Mouse (Mus musculus) stomach, embryonic 15.5 days (tissue): ENCODE measurements around the gene Nt5c. TPM values are rescaled to one million over a fixed set of nuclear protein-coding genes. Genes with fewer than 3 reads are reported as not detected.
A peak's percentile ranks its signal among the peaks of the same experiment; 100 is the strongest.
"Not testable (repeated sequence)": the region's sequence is repeated elsewhere in the genome, so short reads cannot be mapped to it uniquely, and the experiment has no call there.

Experiments used
- ATAC-seq: fragments of 200-750 bp; cut with Nextera tagmentation; 2 replicates; pipeline ENCODE4 v1.8.0; 2017; ENCODE audit warnings: low read depth, moderate number of reproducible peaks, moderate TSS enrichment; ENCODE audit not compliant: insufficient read depth, low FRiP score
- H3K27ac ChIP-seq: fragments of 300-500 bp; sonication (generic); 2 replicates; pipeline ENCODE4 v1.5.1; 2015; ENCODE audit warnings: mild to moderate bottlenecking, inconsistent platforms
- H3K27me3 ChIP-seq: fragments of 300-500 bp; sonication (generic); replicated peaks from 2 replicates; pipeline ENCODE4 v1.6.1; 2015; ENCODE audit warnings: inconsistent platforms
- H3K36me3 ChIP-seq: fragments of 300-500 bp; sonication (generic); 2 replicates; pipeline ENCODE4 v1.6.1; 2015; ENCODE audit warnings: inconsistent platforms
- H3K4me1 ChIP-seq: fragments of 300-500 bp; sonication (generic); 2 replicates; pipeline ENCODE4 v1.6.1; 2015; ENCODE audit warnings: inconsistent platforms
- H3K4me2 ChIP-seq: fragments of 300-500 bp; sonication (generic); 2 replicates; pipeline ENCODE4 v1.6.1; 2015; ENCODE audit warnings: mild to moderate bottlenecking, inconsistent platforms
- H3K4me3 ChIP-seq: fragments of 300-500 bp; sonication (generic); replicated peaks from 2 replicates; pipeline ENCODE4 v1.5.1; 2015; ENCODE audit warnings: inconsistent platforms
- H3K9ac ChIP-seq: fragments of 300-500 bp; sonication (generic); 2 replicates; pipeline ENCODE4 v1.6.1; 2015; ENCODE audit warnings: inconsistent platforms
- H3K9me3 ChIP-seq: fragments of 300-500 bp; sonication (generic); 2 replicates; pipeline ENCODE4 v1.6.1; 2016; ENCODE audit warnings: inconsistent platforms
- WGBS: fragments of 180-500 bp; shearing (Covaris S2); methylation state at CpG from one replicate; pipeline ENCODE4 v1.1.7; 2015; 5-methylcytosine and 5-hydroxymethylcytosine counted together
- polyA plus RNA-seq: library from polyadenylated mRNA; unstranded; fragments of >200 nt; fragmentation: Nextera tagmentation; extraction: Ambion mirVana; gene quantifications from 2 replicates; pipeline ENCODE4 v1.2.1, GENCODE M21; 2015

Gene Nt5c
- polyA plus RNA-seq, 1 experiment from 2014 or later: 123 TPM

DNA sequence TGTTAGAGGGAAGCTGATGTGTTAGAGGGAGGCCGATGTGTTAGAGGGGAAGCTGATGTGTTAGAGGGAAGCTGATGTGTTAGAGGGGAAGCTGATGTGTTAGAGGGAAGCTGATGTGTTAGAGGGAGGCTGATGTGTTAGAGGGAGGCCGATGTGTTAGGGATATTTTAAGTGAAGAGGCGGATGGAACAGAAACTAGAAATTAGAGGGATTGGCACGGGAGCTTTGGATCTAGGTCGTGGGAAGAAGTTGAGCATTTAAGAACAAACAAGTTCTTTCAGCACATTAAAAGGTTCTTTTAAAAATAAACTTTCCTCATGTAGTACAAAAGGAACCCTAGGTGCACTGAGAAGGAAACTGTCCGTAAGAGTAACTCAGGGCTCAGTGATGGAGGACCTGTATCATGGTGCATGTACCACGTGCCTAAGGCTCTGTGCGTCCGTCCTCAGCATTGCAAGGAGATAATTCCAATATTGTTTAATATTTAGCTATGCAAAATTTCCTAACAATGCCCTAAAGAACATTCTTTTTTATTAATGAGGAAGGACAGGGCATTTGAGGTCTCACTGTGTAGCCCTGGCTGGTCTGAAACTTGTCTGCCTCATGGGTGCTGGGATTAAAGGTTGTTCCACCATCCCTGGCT, 13.2 kb downstream of the Nt5c start:
- no peak for ATAC-seq
- no peak overlapping the region for H3K27ac ChIP-seq
- no peak overlapping the region for H3K4me2 ChIP-seq
- no peak overlapping the region for H3K9ac ChIP-seq
- no peaks in the 10 kb centered on the region for H3K27me3 ChIP-seq
- 81% methylated on average over 9 of the region's 9 CpGs for WGBS
- H3K9me3 ChIP-seq: no peaks in the 10 kb centered on the region
- H3K36me3 ChIP-seq: no peaks in the 10 kb centered on the region
- peaks cover 15% of the 10 kb centered on the region for H3K4me1 ChIP-seq
- no peak overlapping the region for H3K4me3 ChIP-seq

DNA sequence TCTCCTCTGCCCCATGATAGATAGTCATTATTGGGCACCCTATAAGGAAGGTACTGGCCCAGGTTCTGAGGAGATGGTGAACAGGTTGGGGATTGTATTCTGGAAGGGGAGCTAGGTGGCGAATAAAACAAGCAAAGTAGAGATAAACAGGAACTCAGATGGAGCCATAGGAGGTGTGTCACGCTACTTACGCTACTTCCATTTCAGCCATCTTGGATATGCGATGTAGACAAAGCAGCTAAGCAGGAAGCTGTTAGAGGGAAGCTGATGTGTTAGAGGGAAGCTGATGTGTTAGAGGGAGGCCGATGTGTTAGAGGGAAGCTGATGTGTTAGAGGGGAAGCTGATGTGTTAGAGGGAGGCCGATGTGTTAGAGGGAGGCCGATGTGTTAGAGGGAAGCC, 14.3 kb downstream of the Nt5c start:
- not testable (repeated sequence) for ATAC-seq, H3K27me3 ChIP-seq, H3K4me3 ChIP-seq, H3K9ac ChIP-seq, H3K27ac ChIP-seq, H3K9me3 ChIP-seq, H3K36me3 ChIP-seq
- WGBS: 77% methylated on average over 7 of the region's 7 CpGs
- Histone ChIP-seq H3K4me2 (0 out of 2 replicates have a peak overlapping the region, but pooled peaks have one; percentile 94), H3K4me1 (peaks cover 17% of the 10 kb centered on the region)

DNA sequence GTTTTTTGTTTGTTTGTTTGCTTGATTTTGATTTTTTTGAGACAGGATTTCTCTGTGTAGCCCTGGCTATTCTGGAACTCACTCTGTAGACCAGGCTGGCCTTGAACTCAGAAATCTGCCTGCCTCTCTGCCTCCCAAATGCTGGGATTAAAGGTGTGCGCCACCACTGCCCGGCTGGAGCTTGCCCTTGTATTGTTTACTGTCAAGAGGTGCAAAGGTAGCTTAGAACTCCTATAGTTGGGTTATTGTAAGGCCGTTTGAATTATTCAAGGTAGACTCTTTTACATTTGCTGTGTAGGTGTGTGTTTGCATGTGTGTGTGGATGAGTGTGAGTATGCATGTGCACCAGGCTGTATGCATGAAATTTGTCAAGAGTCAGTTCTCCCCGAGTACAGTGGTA, 15.0 kb downstream of the Nt5c start:
- peak overlapping the region; percentile 90 for H3K4me3 ChIP-seq
- ATAC-seq, H3K27me3 ChIP-seq, H3K27ac ChIP-seq, H3K36me3 ChIP-seq, H3K9ac ChIP-seq, H3K9me3 ChIP-seq: not testable (repeated sequence)
- 81% methylated on average over 4 of the region's 4 CpGs for WGBS
- H3K4me1 ChIP-seq: peaks cover 17% of the 10 kb centered on the region
- peak overlapping the region; percentile 94 for H3K4me2 ChIP-seq

DNA sequence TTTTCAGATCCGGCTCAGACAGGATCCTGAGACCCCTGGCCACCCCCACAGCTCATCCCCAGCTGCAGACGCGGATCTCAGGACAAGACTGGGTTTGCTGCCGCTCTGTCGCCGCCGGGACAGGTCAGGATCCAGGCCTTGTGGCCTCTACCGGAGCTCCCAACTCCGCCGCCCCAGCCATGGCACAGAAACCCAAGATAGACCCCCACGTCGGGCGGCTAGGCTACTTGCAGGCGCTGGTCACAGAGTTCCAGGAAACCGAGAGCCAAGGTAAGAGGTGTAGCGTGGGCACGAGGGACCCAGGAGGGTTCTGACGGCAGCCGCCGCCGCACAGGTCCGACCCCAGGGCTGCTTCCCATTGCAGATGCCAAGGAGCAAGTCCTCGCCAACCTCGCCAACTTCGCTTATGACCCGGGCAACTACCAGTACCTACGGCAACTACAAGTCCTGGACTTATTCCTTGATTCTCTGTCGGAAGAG, 15.9 kb downstream of the Nt5c start:
- Histone ChIP-seq H3K4me1 (peaks cover 17% of the 10 kb centered on the region), H3K4me3 (peak overlapping the region; percentile 90), H3K27ac (peak overlapping the region; percentile 44; the same call in 1 of the 2 replicates), H3K4me2 (peak overlapping the region; percentile 94), H3K9ac (peak overlapping the region; percentile 74), H3K27me3 (no peaks in the 10 kb centered on the region), H3K9me3 (no peaks in the 10 kb centered on the region), H3K36me3 (no peaks in the 10 kb centered on the region)
- ATAC-seq: peak; percentile 10
- 2% methylated on average over 28 of the region's 28 CpGs for WGBS

DNA sequence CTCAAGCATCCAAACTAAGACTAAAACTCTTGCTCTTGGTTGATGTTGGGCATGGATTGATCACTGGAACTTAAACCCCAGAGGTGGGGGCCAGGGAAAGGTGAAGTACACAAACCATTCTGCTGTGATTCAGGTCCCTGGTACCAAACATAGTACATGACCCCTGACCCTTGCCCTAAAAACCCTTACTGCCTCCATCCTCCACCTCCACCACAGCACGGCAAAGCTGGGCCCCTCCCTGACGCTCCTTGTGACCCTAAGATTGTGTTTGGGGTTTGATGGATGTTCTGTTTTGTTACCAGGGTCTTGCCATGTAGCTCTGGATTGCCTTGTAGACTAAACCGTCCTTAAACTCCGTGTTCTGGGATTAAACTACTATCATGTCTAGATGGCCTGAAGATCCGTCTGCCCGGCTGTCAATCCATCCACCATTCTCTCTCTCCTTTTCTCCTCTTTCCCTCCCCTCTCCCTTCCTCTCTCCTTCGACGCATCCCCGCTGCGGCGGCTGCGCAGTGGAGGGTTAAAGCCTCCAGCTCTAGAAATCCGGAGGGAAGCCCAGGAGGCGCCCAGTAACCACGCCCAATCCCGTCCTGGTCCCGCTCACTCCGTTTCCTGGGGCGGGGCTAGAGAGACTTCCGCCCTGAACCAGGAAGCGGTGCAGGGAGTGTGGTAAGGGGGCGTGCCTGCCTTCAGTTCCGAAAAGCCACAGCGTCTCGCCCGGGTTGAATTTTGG, 16.5 kb downstream of the Nt5c start, which contains the start of gene Armc7:
Gene Armc7, plus strand, starts transcription at position 643 of the 733 bp plus-strand sequence.
- ATAC-seq: peak; percentile 96
- no peaks in the 10 kb centered on the region for H3K36me3 ChIP-seq
- H3K27ac ChIP-seq: peak within 1 kb of the TSS; percentile 70
- H3K27me3 ChIP-seq: no peaks in the 10 kb centered on the region
- H3K4me2 ChIP-seq: peak within 1 kb of the TSS; percentile 94
- H3K9me3 ChIP-seq: no peaks in the 10 kb centered on the region
- H3K9ac ChIP-seq: peak within 1 kb of the TSS; percentile 74
- peak within 1 kb of the TSS; percentile 90 for H3K4me3 ChIP-seq
- WGBS: under 1% methylated on average over 26 of the region's 26 CpGs
- H3K4me1 ChIP-seq: peaks cover 17% of the 10 kb centered on the region

DNA sequence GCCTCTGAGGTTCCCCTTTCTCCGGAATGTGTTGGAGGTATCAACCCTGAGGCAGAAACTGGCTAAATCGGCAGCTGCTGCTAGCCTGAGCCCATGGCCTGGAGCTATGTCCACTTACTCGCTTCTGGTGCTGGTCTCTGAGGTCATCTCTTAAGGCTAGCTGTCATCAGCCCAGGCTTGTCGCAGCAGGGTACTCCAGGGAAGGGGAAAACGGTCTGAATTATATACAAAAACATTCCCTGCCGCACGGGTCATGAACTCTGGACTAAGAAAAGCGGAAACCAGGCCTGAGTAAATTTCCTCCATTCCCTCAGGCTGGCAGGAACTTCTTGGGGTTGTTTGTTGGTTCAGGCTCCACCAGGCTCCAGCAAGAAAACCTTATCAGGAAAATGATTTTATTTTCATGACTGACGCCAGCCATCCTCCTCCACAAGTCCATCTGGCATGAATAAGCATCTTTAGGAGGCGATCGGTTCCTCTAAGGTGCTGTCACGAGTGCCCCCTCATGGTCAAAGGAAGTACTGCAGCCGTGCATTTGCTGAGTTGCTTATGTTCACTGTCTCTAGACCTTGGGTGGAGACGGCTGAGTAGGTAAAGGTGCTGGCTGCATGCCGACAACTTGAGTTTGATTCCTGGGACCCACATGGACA, 17.9 kb downstream of the Nt5c start:
- Histone ChIP-seq H3K9ac (no peak overlapping the region), H3K4me3 (no peak overlapping the region), H3K4me1 (peaks cover 17% of the 10 kb centered on the region), H3K4me2 (peak overlapping the region; percentile 26), H3K9me3 (no peaks in the 10 kb centered on the region), H3K36me3 (no peaks in the 10 kb centered on the region), H3K27me3 (no peaks in the 10 kb centered on the region), H3K27ac (peak overlapping the region; percentile 52; the same call in 1 of the 2 replicates)
- peak; percentile 20; the same call in 1 of the 2 replicates for ATAC-seq
- 15% methylated on average over 15 of the region's 15 CpGs for WGBS

DNA sequence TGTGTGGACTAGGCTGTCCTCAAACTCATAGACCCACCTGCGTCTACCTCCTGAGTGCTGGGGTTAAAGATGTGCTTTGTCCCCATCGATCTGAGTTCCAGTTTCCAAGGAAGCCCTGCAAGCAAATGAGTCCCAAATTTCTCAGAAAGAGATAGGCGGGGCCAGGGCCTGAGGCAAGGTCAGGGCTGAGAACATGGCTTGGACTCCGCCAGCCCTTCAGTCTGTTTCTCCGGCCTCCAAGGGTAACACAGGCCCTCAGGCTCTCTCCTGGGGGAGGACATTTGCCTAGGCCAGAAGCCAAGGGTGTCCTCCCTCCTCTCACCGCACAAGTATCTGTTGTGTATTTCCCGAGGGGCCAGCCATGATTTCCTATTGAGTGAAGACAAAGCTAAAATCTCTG, 19.5 kb downstream of the Nt5c start:
- no peak overlapping the region for H3K27ac ChIP-seq
- ATAC-seq: no peak
- H3K9me3 ChIP-seq: no peaks in the 10 kb centered on the region
- H3K4me3 ChIP-seq: no peak overlapping the region
- H3K4me1 ChIP-seq: peaks cover 17% of the 10 kb centered on the region
- no peak overlapping the region for H3K4me2 ChIP-seq
- no peaks in the 10 kb centered on the region for H3K27me3 ChIP-seq
- 87% methylated on average over 7 of the region's 7 CpGs for WGBS
- no peak overlapping the region for H3K9ac ChIP-seq
- no peaks in the 10 kb centered on the region for H3K36me3 ChIP-seq

DNA sequence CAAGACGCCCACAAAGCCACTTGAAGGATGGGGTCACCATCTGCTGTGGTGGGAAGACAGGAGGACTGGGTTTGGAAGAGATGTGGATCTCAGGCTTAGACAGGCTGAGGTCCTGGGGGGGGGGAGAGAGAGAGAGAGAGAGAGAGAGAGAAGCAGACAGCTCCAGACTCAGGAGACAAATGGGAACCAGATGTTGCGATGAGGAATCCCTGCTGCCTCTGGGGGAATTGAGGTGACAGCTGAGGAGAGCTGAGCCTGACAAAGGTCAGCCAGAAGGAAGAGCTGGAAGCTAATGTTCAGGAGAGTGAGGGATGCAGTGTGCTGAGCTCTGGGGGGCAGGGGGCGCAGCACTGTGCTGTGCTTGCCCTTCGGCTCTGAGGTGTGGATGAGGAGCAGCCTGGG, 24.4 kb downstream of the Nt5c start:
- Histone ChIP-seq H3K27ac (no peak overlapping the region), H3K9me3 (no peaks in the 10 kb centered on the region), H3K4me1 (peaks cover 8% of the 10 kb centered on the region), H3K27me3 (no peaks in the 10 kb centered on the region), H3K4me2 (no peak overlapping the region), H3K9ac (no peak overlapping the region), H3K36me3 (no peaks in the 10 kb centered on the region), H3K4me3 (no peak overlapping the region)
- ATAC-seq: 0 out of 2 replicates have a peak, but pooled peaks have one; percentile 12
- WGBS: 29% methylated on average over 4 of the region's 4 CpGs

DNA sequence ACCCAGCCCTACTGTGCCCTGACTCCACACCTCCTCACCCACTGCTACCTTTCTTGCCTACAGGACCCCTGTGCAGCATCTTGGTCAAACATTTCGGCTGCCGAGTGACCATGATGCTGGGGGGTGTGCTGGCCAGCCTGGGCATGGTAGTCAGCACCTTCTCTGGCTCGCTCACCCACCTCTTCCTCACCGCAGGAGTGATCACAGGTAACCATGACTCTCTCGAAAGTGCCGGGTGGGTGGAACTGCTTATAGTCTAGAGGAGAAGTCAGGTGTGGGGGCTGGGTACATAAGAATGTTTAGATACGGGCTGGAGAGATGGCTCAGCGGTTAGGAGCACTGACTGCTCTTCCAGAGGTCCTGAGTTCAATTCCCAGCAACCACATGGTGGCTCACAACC, 26.8 kb downstream of the Nt5c start:
- no peaks in the 10 kb centered on the region for H3K36me3 ChIP-seq
- no peak overlapping the region for H3K9ac ChIP-seq
- peaks cover 8% of the 10 kb centered on the region for H3K4me1 ChIP-seq
- H3K27ac ChIP-seq: no peak overlapping the region
- 88% methylated on average over 8 of the region's 8 CpGs for WGBS
- no peaks in the 10 kb centered on the region for H3K27me3 ChIP-seq
- no peak overlapping the region for H3K4me3 ChIP-seq
- ATAC-seq: no peak
- no peaks in the 10 kb centered on the region for H3K9me3 ChIP-seq
- H3K4me2 ChIP-seq: no peak overlapping the region

DNA sequence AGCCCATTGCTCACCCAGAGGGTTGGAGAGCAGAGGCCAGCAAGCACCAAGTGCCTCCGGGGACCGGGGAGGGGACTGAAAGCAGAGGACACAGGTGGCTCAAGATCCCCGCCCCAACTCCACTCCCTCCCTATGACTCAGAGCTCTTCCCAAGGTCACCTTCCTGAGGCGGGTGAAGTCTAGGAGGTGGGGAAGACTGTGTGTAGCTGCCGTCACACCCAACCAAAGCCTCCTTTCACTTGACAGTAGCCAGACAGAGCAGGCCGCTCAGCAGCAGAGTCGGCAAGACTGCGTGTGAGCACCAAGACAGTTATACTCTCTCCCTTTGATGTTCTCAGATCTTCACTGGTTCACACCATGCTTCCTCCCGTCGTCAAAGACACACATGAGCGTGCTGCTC, 28.3 kb downstream of the Nt5c start:
- H3K4me1 ChIP-seq: peaks cover 8% of the 10 kb centered on the region
- H3K9ac ChIP-seq: no peak overlapping the region
- no peak overlapping the region for H3K4me2 ChIP-seq
- H3K4me3 ChIP-seq: no peak overlapping the region
- H3K9me3 ChIP-seq: no peaks in the 10 kb centered on the region
- no peaks in the 10 kb centered on the region for H3K36me3 ChIP-seq
- WGBS: 57% methylated on average over 11 of the region's 11 CpGs
- H3K27ac ChIP-seq: no peak overlapping the region
- peak; percentile 76 for ATAC-seq
- no peaks in the 10 kb centered on the region for H3K27me3 ChIP-seq

DNA sequence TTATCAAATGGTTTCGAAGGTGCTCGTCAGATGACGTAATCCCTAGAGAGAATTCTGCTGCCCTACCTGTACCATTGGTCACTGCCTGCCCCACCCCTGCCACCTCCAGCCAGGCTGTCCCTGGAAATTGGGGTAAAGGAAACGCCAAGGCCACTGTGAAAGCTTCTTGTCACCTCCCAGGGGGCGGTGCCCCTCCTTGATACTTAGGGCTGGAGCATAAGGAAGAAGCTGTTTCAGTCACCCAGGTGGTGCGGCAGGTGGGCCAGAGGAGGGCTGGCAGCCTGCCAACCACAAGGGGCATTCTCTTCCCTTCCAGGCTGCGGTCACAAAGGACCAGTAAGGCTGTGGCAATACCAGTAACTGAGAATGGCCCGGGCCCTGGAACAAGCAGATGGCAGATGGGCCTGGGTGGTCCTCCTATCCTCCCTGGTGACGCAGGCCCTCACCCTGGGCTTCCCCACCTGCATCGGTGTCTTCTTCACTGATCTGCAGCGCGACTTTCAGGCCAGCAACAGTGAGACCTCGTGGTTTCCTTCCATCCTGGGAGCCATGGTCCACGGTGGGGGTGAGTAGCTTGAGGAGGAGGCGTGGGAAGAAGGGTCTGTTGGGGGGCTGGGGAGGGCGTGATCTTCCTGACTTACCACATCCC, 29.3 kb downstream of the Nt5c start, which contains the start of gene Slc16a5:
Gene Slc16a5, plus strand, starts transcription at position 232 of the 649 bp plus-strand sequence.
- Histone ChIP-seq H3K27me3 (no peaks in the 10 kb centered on the region), H3K9me3 (no peaks in the 10 kb centered on the region), H3K36me3 (no peaks in the 10 kb centered on the region), H3K27ac (no peak within 1 kb of the TSS), H3K4me3 (no peak within 1 kb of the TSS), H3K4me1 (peaks cover 11% of the 10 kb centered on the region), H3K4me2 (no peak within 1 kb of the TSS), H3K9ac (no peak within 1 kb of the TSS)
- ATAC-seq: 0 out of 2 replicates have a peak, but pooled peaks have one; percentile 12
- 66% methylated on average over 16 of the region's 16 CpGs for WGBS
